Mouse (Mus musculus): ENCODE data around the gene Glcci1. TPM values are rescaled to one million over a fixed set of nuclear protein-coding genes. Genes with fewer than 3 reads are reported as not detected.

Glcci1 gene
- polyA plus RNA-seq, 1 experiment: 4.1 TPM

DNA sequence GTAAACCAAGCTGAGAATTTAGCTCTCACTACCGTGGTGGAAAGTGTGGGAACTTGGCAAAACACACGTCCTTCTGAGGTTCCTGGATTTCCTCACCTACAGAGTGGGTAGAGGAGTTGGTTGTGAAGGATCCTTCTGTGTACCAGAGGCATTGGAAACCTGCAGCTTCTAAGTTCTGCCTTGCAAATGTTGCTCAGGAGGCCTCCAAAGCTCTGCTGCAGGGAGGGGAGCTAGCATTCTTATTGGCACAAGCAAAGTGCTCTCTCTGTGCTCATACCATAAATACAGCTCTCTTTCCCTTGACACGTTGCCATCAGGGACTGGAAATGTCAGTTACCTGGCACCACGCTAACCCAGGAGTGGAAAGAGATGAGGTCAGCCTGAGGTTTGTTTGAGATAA is 129.5 kb downstream of the Glcci1 start:
- Histone ChIP-seq H3K9me3 (replicated peaks; ENCODE audit: control insufficient read depth, insufficient read depth, low read length, poor library complexity, severe bottlenecking) (no peaks in the 10 kb centered on the region), H3K4me1 (ENCODE audit: control insufficient read depth, insufficient read depth, low read length) (no peaks in the 10 kb centered on the region), H3K4me3 (ENCODE audit: low read depth, low read length) (no peak overlapping the region), H3K27me3 (ENCODE audit: control insufficient read depth, insufficient read depth, low read length, poor library complexity, severe bottlenecking) (no peaks in the 10 kb centered on the region), H3K36me3 (ENCODE audit: control insufficient read depth, insufficient read depth, low read length, poor library complexity, severe bottlenecking) (no peaks in the 10 kb centered on the region), H3K27ac (ENCODE audit: insufficient read depth, low read length) (no peak overlapping the region), H3K9ac (ENCODE audit: low read depth, poor library complexity, severe bottlenecking) (no peak overlapping the region)
- no peak for TF ChIP-seq POLR2A (IDR thresholded peaks at IDR 0.05; ENCODE audit: insufficient read depth, low read length)
- TF ChIP-seq CTCF (IDR thresholded peaks at IDR 0.05; ENCODE audit: low read depth, low read length): no peak
- no peak for TF ChIP-seq EP300 (IDR thresholded peaks at IDR 0.05; ENCODE audit: insufficient read depth, low read depth, low read length)

DNA sequence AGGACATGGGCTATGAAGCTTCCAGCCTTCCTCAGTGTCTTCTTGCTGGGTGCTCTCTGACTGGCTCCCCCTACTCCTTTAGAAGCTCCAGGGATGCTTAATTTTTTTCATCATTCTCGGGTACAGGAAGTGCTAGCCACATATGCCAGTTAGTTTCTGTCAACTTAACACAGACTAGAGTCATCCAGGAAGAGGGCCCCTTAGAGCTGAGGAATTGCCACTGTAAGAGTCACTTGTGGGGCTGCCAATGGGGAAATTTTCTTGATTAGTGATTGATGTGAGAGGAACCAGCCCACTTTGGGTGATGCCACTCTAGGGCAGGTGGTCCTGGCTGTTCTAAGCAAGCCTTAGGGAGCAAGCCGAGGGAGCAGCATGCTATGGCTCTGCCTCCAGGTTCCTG is 130.1 kb downstream of the Glcci1 start:
- H3K9ac ChIP-seq (ENCODE audit: low read depth, poor library complexity, severe bottlenecking): no peak overlapping the region
- H3K4me1 ChIP-seq (ENCODE audit: control insufficient read depth, insufficient read depth, low read length): no peaks in the 10 kb centered on the region
- no peaks in the 10 kb centered on the region for H3K27me3 ChIP-seq (ENCODE audit: control insufficient read depth, insufficient read depth, low read length, poor library complexity, severe bottlenecking)
- no peak for TF ChIP-seq CTCF (IDR thresholded peaks at IDR 0.05; ENCODE audit: low read depth, low read length)
- TF ChIP-seq EP300 (IDR thresholded peaks at IDR 0.05; ENCODE audit: insufficient read depth, low read depth, low read length): no peak
- TF ChIP-seq POLR2A (IDR thresholded peaks at IDR 0.05; ENCODE audit: insufficient read depth, low read length): no peak
- no peaks in the 10 kb centered on the region for H3K9me3 ChIP-seq (replicated peaks; ENCODE audit: control insufficient read depth, insufficient read depth, low read length, poor library complexity, severe bottlenecking)
- H3K36me3 ChIP-seq (ENCODE audit: control insufficient read depth, insufficient read depth, low read length, poor library complexity, severe bottlenecking): no peaks in the 10 kb centered on the region
- no peak overlapping the region for H3K27ac ChIP-seq (ENCODE audit: insufficient read depth, low read length)
- no peak overlapping the region for H3K4me3 ChIP-seq (ENCODE audit: low read depth, low read length)

DNA sequence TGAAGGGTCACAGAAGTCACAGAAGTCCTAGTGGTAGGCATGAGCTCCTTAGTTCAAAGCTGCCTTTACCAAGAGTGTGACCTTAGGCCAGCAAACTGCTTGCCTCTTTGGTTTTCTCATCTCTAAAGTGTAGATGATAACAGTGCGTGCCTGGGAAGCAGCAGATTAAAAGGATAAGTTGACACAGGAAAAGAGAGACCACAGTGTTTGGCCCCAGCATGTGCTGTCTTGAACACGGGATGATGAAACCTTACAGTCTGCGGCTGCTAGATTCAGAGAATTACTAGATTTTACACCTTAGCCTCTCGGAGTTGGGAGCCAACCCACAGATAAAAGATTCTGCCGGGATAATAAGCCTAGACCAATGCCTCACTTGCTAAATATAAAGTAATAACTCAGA is 131.5 kb downstream of the Glcci1 start:
- Histone ChIP-seq H3K9ac (ENCODE audit: low read depth, poor library complexity, severe bottlenecking) (no peak overlapping the region), H3K9me3 (replicated peaks; ENCODE audit: control insufficient read depth, insufficient read depth, low read length, poor library complexity, severe bottlenecking) (no peaks in the 10 kb centered on the region), H3K4me3 (ENCODE audit: low read depth, low read length) (no peak overlapping the region), H3K36me3 (ENCODE audit: control insufficient read depth, insufficient read depth, low read length, poor library complexity, severe bottlenecking) (no peaks in the 10 kb centered on the region), H3K4me1 (ENCODE audit: control insufficient read depth, insufficient read depth, low read length) (no peaks in the 10 kb centered on the region), H3K27me3 (ENCODE audit: control insufficient read depth, insufficient read depth, low read length, poor library complexity, severe bottlenecking) (no peaks in the 10 kb centered on the region), H3K27ac (ENCODE audit: insufficient read depth, low read length) (no peak overlapping the region)
- TF ChIP-seq EP300 (IDR thresholded peaks at IDR 0.05; ENCODE audit: insufficient read depth, low read depth, low read length) (no peak), CTCF (IDR thresholded peaks at IDR 0.05; ENCODE audit: low read depth, low read length) (no peak), POLR2A (IDR thresholded peaks at IDR 0.05; ENCODE audit: insufficient read depth, low read length) (no peak)

DNA sequence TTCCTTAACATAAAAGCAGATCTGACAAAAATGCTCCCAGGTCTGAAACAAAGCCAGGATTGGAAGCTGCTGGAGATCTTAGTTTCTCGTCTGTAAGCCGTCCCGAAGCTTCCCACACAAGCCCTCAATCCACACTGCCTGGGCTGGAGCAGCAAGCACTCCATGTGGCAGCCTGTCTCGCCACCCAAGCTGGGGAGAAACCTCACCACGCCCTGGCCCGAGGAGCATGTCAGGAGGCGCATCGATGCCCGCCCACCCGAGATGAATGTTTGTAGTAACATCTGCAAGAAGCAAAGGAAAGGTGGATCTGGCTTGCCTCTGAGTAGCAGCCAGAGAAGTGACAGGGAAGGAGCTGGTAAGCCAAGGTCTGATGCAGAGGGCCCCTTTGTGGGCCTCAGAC is 135.3 kb downstream of the Glcci1 start:
- Histone ChIP-seq H3K9ac (ENCODE audit: low read depth, poor library complexity, severe bottlenecking) (no peak overlapping the region), H3K4me3 (ENCODE audit: low read depth, low read length) (no peak overlapping the region), H3K36me3 (ENCODE audit: control insufficient read depth, insufficient read depth, low read length, poor library complexity, severe bottlenecking) (no peaks in the 10 kb centered on the region), H3K4me1 (ENCODE audit: control insufficient read depth, insufficient read depth, low read length) (no peaks in the 10 kb centered on the region), H3K27me3 (ENCODE audit: control insufficient read depth, insufficient read depth, low read length, poor library complexity, severe bottlenecking) (no peaks in the 10 kb centered on the region), H3K27ac (ENCODE audit: insufficient read depth, low read length) (no peak overlapping the region), H3K9me3 (replicated peaks; ENCODE audit: control insufficient read depth, insufficient read depth, low read length, poor library complexity, severe bottlenecking) (no peaks in the 10 kb centered on the region)
- no peak for TF ChIP-seq CTCF (IDR thresholded peaks at IDR 0.05; ENCODE audit: low read depth, low read length)
- TF ChIP-seq EP300 (IDR thresholded peaks at IDR 0.05; ENCODE audit: insufficient read depth, low read depth, low read length): no peak
- no peak for TF ChIP-seq POLR2A (IDR thresholded peaks at IDR 0.05; ENCODE audit: insufficient read depth, low read length)

DNA sequence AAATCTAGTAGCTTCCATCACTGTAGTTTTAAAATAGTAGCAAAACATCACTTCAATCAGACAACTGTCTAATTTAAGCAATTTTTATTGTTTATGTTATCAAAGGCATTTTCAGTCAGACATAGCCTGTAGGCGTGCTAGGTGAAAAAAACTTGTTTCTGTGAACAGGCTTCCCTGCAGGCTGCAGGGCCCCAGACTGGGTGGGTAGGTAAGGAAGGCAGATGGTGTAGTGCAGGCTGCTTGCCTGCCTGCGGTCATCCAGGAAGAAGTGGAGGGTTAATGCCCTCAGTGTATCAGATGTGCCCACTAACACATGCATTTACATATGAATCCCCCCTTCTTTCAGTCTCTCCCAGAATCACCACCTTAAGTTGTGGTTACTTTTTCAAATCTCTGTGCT is 136.3 kb downstream of the Glcci1 start:
- Histone ChIP-seq H3K9me3 (replicated peaks; ENCODE audit: control insufficient read depth, insufficient read depth, low read length, poor library complexity, severe bottlenecking) (no peaks in the 10 kb centered on the region), H3K4me1 (ENCODE audit: control insufficient read depth, insufficient read depth, low read length) (no peaks in the 10 kb centered on the region)
- TF ChIP-seq EP300 (IDR thresholded peaks at IDR 0.05; ENCODE audit: insufficient read depth, low read depth, low read length): no peak
- TF ChIP-seq POLR2A (IDR thresholded peaks at IDR 0.05; ENCODE audit: insufficient read depth, low read length): no peak
- TF ChIP-seq CTCF (IDR thresholded peaks at IDR 0.05; ENCODE audit: low read depth, low read length): no peak

More for the DNA sequence above, 136.3 kb downstream of the Glcci1 start:
- H3K27ac ChIP-seq (ENCODE audit: insufficient read depth, low read length): no peak overlapping the region
- H3K36me3 ChIP-seq (ENCODE audit: control insufficient read depth, insufficient read depth, low read length, poor library complexity, severe bottlenecking): no peaks in the 10 kb centered on the region
- no peak overlapping the region for H3K9ac ChIP-seq (ENCODE audit: low read depth, poor library complexity, severe bottlenecking)
- H3K4me3 ChIP-seq (ENCODE audit: low read depth, low read length): no peak overlapping the region
- H3K27me3 ChIP-seq (ENCODE audit: control insufficient read depth, insufficient read depth, low read length, poor library complexity, severe bottlenecking): no peaks in the 10 kb centered on the region

Measured in ES-Bruce4 (cell line).